Mouse (Mus musculus) layer of hippocampus, postnatal 14 days (tissue): ENCODE measurements at regions not wholly inside any gene's neighbourhood (a gene's known extent, or its start where the extent isn't known, plus 50 kb on each side); places are given as distances from the start of the nearest gene placed in this dataset.
A peak's percentile ranks its signal among the peaks of the same experiment; 100 is the strongest.

Experiments
- DNase-seq, 2 experiments: peaks; one replicate each; pipeline ENCODE4 v3.0.0; 2021 to 2022; ENCODE audit warnings: low spot score in 2 of 2, mixed read lengths in 1 of 2

DNA sequence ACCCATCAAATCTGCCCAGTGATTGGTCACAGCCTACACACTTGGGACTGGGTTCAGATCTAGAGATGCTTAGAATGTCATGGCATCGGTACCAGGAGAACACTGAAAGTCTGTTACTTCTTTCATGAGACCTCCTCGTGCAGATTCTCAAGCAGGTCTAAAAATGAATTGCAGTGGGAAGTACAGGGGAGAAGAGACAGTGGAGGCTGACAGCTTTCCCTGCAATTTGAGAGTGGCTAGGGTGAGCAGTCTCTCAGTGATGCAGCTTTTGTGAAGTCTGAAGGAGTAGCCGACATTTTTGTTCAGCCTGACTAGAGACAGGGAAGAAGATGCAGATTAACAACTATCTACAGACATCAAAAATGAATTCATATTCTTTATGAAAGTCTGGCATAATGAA, 112.5 kb downstream of the Fam198b start:
- no peak for DNase-seq

GRCm38 (mm10) chr3:80002335-80002734, 118.0 kb downstream of the Fam198b start:
- DNase-seq = no peak

DNA sequence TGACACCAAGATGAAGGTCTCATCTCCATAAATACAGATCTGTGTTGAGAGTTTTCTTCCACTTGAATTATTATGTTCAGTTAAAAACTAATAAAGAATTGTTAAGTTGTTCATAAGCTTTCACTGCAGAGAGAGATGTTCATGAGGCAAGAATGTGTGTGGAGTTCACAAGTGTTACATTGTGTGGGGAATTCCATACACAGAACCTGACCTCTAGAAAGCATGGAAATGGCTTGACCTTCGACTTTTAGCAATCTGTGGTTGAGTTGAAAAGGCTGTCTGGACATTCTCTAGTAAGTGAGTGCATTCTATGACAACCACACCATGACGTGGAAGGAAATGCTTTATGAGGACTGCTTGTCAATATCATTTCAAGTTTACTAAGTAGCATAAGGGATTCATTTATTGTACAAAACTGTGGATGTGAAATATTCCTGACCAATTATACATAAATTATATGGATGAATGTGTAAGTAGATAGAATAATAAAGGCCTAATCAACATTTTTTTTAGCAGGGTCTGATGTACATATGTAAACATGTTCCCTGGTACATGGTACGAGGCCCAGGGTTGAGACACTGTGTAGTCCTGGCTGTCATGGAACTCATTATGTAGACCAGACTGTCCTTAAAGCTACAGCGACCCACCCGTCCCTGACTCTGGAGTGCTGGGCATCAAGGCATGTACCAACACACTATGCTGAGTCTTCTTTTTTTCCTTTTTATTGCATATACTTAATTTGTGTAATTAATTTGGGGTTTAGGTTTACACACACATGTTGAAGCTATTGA, 119.2 kb downstream of the Fam198b start:
- no peak for DNase-seq

- no peak for DNase-seq
These were observed 120.2 kb downstream of the Fam198b start for GRCm38 (mm10) chr3:80004556-80004955.

DNA sequence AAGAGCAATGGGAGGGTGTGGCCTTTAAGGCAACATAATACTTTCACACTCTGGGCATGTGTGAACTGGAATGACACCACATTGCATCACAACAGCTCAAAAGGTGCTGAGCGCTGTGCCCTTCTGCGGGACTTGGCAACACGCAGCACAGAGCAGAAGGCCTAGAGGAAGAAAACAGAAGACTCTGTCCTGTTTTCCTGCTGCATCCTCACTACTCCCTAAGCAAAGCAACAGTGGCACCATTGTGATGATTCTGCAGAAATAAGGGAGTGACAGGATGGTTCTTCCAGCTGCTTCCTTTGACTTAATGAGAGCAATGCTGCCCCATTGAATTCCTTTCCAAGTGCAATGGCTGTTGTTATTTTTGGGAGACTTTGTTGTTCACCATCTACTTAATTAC, 120.6 kb downstream of the Fam198b start:
- peak; percentile 20 for DNase-seq

DNA sequence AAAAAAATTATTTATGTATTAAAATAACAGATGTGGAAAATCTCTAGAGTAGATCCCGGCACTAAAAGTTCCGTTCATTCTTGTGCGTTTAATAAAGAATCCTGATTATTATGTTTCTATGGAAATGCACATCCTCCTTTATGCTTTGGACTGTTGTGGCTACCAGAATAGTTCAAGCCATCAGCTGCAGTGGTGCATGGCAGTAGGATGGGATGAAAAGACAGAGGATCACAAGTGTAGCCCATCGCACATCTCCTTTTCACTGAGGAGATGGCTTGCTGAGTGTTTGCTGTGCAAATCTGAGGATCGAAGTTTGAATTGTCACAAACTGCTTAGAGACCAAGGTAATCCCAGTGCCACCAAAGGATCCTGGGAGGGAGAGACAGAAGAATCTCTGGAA, 121.0 kb downstream of the Fam198b start:
- no peak for DNase-seq

DNA sequence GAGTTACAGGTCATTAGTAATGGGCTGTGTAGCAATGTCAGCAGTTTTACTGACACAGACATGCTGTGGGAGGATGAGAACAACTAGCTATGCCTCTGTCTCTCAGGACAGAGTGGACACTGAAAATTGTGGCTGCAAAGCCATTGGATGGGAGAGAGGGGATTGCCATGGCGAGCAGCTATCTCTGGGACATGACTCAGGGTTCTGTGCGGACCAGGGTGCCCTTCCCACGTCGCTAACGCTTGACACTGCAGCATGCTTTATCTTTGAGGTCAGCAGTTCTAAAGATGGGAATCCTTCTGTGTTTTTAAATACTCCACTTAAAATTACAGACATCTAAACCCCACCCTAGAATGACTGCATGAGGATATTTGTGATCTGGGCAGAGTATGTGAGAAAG, 121.9 kb downstream of the Fam198b start:
- DNase-seq = no peak

GRCm38 (mm10) chr3:80007006-80007405, 122.7 kb downstream of the Fam198b start:
- DNase-seq = no peak

- no peak for DNase-seq
These were observed 124.9 kb downstream of the Fam198b start for GRCm38 (mm10) chr3:80009275-80009674.

- no peak for DNase-seq
These were observed 141.5 kb downstream of the Fam198b start for GRCm38 (mm10) chr3:80025795-80026194.

DNA sequence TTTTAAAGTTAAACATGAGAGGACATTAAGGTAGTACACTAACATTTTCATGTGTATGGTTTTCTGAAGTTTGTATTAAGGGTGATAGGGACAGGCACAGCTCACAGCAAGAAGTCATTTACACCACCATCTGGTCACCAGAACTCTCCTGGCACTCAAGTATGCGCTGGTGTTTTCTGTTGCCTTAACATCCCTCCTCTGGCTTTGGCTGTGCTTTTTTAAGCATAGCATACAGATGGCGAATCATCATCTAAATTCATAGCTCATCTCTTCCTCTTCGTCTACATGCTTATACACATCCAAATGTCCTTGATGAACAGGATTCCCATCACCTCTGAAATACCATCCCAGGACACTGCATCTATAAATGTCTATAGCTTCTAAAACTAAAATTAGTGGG, 148.7 kb downstream of the Fam198b start:
- peak in 1 of 2 experiments; percentile 16 for DNase-seq

GRCm38 (mm10) chr3:80038553-80039129, 154.3 kb downstream of the Fam198b start:
- no peak for DNase-seq

DNA sequence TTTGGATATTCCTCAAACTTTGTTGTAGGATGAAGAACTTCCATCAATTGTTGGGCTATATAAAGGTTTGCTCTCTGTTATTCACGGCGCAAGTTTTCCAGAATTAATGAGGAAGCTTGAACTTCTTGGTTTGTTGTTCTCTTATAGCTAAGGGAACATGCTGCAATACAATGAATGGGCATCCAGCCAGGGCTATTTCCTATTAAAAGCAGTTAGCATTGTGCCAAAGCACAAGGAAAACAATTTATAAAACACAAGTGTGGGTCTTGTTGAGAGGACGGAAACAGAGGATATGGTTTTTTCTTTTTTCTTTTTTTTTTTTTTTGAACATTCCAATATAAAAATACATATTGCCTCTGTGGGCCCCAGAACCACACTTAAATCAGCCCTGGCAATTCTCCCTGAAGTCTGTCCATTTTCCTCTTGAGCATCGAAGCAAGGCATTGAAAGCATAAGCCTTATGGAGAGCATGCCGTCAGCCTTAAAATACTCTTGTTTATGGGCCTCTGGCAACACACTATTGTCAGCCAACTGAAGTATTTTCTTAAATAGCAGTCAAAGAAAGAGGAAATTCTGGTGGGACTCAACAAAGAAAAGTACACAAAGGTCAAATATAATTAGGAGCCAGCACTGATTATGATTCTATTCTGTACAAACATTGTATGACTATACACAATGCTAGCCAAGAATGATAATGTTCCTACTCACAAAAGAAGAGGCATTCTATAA, 158.6 kb downstream of the Fam198b start:
- no peak for DNase-seq

DNA sequence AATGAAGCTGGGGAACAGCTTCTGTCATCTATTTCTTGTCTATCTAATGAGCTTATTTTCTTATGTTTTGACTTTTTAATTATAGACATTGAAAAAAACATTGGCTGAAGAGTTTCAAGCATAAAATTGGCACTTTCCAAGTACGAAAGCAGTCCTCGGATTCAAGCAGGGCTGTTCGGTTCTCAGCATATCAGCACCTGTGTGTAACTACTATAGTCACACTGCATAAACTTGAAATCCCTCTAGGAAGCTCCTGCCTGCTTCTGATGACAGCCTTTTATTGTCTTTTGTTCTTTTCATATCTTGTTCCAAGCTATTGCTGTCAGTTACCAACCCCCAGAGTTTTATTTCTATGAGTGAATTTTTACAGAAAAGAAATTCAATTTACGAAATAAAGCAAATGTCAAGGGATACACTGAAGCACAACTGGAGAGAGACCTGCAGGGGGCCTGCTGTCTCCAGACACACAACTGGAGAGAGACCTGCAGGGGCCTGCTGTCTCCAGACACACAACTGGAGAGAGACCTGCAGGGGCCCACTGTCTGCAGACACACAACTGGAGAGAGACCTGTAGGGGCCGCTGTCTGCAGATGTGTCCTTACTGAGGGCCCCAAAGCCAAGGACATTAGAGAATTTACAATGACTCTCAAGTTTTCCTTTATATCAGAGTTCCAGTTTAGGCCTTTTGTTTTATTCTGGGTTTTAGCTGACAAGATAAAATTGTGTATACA, 165.3 kb downstream of the Fam198b start:
- DNase-seq = no peak

GRCm38 (mm10) chr3:80050920-80051319, 166.6 kb downstream of the Fam198b start:
- no peak for DNase-seq

DNA sequence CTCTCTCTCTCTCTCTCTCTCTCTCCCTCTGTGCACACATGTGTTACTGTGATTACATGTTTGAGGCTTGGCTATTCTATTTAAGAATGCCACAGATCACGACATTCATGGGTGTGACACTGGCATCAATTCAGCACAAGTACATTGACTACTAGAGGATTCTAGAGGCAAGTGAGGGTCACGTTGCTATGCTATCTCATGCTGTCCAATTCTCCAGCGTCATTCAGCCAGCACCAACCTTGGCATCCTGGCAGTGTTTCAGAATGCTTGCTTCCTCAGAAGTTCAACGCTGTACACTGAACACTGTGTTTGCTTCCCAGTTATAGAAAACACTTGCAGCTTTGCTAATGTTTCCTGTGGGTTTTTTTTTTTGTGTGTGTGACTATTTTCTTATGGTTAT, 167.6 kb downstream of the Fam198b start:
- no peak for DNase-seq

GRCm38 (mm10) chr3:80052879-80053278, 168.5 kb downstream of the Fam198b start:
- no peak for DNase-seq

- no peak for DNase-seq
These were observed 169.1 kb downstream of the Fam198b start for GRCm38 (mm10) chr3:80053435-80053834.

DNA sequence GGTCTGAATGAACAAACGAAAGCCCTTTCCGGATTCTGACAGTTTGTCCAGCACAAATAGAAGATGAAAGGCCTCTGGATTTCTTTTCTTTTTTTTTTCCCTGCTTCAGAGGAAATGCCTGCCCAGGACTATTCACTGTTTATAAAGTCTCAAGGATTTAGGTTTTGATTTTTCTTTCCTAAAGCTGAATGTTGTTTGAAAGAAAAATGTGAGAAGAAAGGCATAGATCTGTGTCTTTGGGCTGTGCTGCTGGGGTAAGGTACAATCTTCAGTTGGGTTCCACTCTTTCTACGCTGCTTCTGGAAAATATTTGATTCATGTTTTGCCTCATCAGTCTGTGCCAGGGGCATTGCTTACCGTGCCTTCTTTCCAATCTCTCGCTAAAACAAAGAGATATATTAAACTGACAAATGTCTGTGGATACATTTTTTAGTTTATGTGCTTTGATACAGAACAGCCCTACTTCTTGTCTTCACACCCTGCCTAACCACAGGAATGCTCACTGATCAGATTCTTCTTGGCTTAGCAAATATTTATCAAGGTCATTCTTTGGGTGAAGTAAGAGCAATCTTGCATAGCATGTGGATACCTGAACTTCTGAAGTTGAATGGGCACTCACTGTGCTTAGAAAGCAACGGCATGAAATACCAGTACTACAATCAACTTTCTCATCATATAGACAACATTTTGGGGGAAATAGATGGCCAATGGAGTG, 172.5 kb downstream of the Fam198b start:
- no peak for DNase-seq

DNA sequence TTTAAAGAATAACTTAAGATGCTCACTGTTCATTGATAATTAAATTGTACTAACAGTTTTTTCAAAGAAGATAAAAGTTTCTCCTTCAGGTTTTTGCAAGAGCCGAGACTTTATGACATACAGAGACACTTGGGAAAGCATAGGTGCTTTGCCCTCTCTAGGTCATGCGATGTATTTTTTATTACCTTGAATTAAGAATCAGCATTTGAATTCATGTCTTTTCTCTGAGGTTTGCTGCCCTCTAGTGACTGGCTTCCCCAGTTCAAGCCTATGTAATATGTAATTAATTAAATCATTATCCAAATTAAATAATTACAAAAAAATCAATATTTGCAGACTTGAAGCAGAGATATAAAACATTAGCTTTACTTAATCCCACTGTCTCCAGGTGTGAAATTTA, 174.4 kb downstream of the Fam198b start:
- DNase-seq = peak; percentile 20 to 66

DNA sequence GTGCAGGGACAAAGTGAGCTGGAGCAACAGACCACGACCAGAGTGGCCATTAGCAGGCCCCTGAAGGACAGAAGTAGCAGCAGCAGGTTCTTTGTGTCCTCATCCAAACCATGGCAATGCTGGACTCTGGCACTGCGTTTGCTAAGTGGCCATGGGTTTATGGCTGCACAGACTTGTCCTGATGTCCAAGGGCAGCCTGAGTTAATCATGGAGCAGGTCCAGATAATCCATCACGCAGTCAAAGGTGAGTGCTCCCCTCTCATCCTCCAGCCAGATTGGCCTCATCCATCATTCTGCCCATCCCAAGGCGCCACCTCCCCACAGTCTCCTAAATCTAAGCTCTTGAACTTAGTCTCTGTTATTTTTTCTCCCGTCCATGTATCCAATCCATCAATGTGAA, 186.4 kb downstream of the Fam198b start:
- DNase-seq = no peak
